Mouse (Mus musculus) small intestine, adult 2 months (tissue): Measurements from ENCODE around the gene Fzr1.

Experiments used
- CTCF ChIP-seq: fragments of 200-500 bp; IDR thresholded peaks from 2 replicates; pipeline ENCODE4 v1.5.1; 2012; ENCODE audit warnings: low read depth, mild to moderate bottlenecking, control low read depth, inconsistent platforms, low read length, moderate library complexity, mixed read lengths; ENCODE audit not compliant: insufficient replicate concordance, insufficient read length; ENCODE audit errors: extremely low read depth
- POLR2A ChIP-seq: fragments of 200-500 bp; IDR thresholded peaks from 2 replicates; pipeline ENCODE4 v1.6.1; 2012; ENCODE audit warnings: low read depth, mild to moderate bottlenecking, control low read depth, inconsistent platforms, low read length, moderate library complexity

DNA sequence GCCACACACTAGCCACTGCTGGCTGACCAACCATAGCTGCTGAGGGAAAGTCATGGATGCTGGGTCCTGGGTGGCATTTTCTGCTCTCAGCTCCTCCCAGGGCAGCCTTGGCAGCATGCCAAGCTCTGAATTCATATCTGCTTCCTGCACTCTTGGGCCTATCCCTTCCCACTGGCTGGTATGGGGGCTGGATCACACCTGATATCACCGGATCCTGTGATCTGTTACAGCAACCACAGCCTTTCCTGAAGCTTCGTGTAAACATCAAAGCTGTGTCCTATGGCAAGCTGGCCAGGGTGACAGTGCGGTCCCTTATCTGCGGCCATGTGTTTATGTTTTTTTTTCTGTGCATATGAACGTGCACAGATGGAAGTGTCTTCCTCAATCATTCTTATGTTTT lies 3.7 kb upstream of the Fzr1 start:
- no peak for TF ChIP-seq CTCF
- no peak for TF ChIP-seq POLR2A
